Mouse (Mus musculus) thymus, adult 2 months (tissue): Measurements from ENCODE around the gene Plau. TPM values are rescaled to one million over a fixed set of nuclear protein-coding genes. Genes with fewer than 3 reads are reported as not detected.

ENCODE experiments used
- DNase-seq: peaks from one replicate; pipeline ENCODE4 v3.0.0; 2021
- H3K27ac ChIP-seq: fragments of 200-500 bp; 2 replicates; pipeline ENCODE4 v1.5.1; 2012; ENCODE audit warnings: low read length, control low read depth; ENCODE audit not compliant: control insufficient read depth, insufficient read depth
- H3K27me3 ChIP-seq: fragments of 200-500 bp; 2 replicates; pipeline ENCODE4 v1.6.1; 2012; ENCODE audit warnings: mild to moderate bottlenecking, low read length, moderate library complexity, mixed read lengths; ENCODE audit not compliant: control insufficient read depth, insufficient read depth
- H3K36me3 ChIP-seq: fragments of 200-500 bp; 2 replicates; pipeline ENCODE4 v1.6.1; 2012; ENCODE audit warnings: mild to moderate bottlenecking, low read length, moderate library complexity; ENCODE audit not compliant: control insufficient read depth, insufficient read depth
- H3K4me1 ChIP-seq: fragments of 200-500 bp; replicated peaks from 2 replicates; pipeline ENCODE4 v1.6.1; 2012; ENCODE audit warnings: low read length; ENCODE audit not compliant: control insufficient read depth, insufficient read depth
- H3K4me3 ChIP-seq: fragments of 200-500 bp; 2 replicates; pipeline ENCODE4 v1.5.1; 2012; ENCODE audit warnings: mild to moderate bottlenecking, low read length, control low read depth, moderate library complexity; ENCODE audit not compliant: control insufficient read depth, insufficient read depth
- CTCF ChIP-seq: fragments of 200-500 bp; IDR thresholded peaks from 2 replicates; pipeline ENCODE4 v1.5.1; 2012; ENCODE audit warnings: mild to moderate bottlenecking, control low read depth, low read length, moderate library complexity, borderline replicate concordance; ENCODE audit not compliant: control insufficient read depth, poor library complexity, insufficient read depth; ENCODE audit errors: extremely low read depth
- POLR2A ChIP-seq: fragments of 200-500 bp; IDR thresholded peaks from 2 replicates; pipeline ENCODE4 v1.6.1; 2012; ENCODE audit warnings: mild to moderate bottlenecking, low read length, control low read depth, moderate library complexity; ENCODE audit not compliant: control insufficient read depth, poor library complexity, insufficient read depth; ENCODE audit errors: extremely low read depth
- WGBS: fragments of 180-500 bp; shearing (Covaris S2); methylation state at CpG from one replicate; pipeline ENCODE4 v1.1.7; 2018; 5-methylcytosine and 5-hydroxymethylcytosine counted together
- polyA plus RNA-seq: library from polyadenylated mRNA; depleted of rRNA; stranded (reverse); fragments of >200 nt; gene quantifications from 2 replicates; pipeline ENCODE4 v1.2.3, GENCODE M21; 2012

The Plau gene
- polyA plus RNA-seq, 1 experiment: 5.6 TPM

- WGBS: 16% methylated on average over 12 of the region's 12 CpGs
- H3K4me1 ChIP-seq: peaks cover 4% of the 10 kb centered on the region
- H3K27ac ChIP-seq: no peak overlapping the region
- no peaks in the 10 kb centered on the region for H3K36me3 ChIP-seq
- no peak for TF ChIP-seq POLR2A
- no peak for TF ChIP-seq CTCF
- H3K4me3 ChIP-seq: no peak overlapping the region
- no peak for DNase-seq
- H3K27me3 ChIP-seq: no peaks in the 10 kb centered on the region
Observed at GRCm38 (mm10) chr14:20829523-20830366, 6.7 kb upstream of the Plau start.

GRCm38 (mm10) chr14:20831141-20831910 is 5.1 kb upstream of the Plau start:
- no peak overlapping the region for H3K4me3 ChIP-seq
- no peaks in the 10 kb centered on the region for H3K36me3 ChIP-seq
- peaks cover 8% of the 10 kb centered on the region for H3K4me1 ChIP-seq
- TF ChIP-seq POLR2A (no peak), CTCF (no peak)
- whole genome bisulfite sequencing: 97% methylated on average over 9 of the region's 9 CpGs
- H3K27ac ChIP-seq: no peak overlapping the region
- DNase-seq: no peak
- no peaks in the 10 kb centered on the region for H3K27me3 ChIP-seq

- no peaks in the 10 kb centered on the region; the same call in 1 of the 2 replicates for H3K27me3 ChIP-seq
- no peak overlapping the region for H3K27ac ChIP-seq
- DNase-seq: no peak
- TF ChIP-seq POLR2A (no peak), CTCF (no peak)
- H3K4me3 ChIP-seq: no peak overlapping the region
- H3K36me3 ChIP-seq: no peaks in the 10 kb centered on the region
- peaks cover 13% of the 10 kb centered on the region for H3K4me1 ChIP-seq
- WGBS: 89% methylated on average over 1 of the region's 1 CpGs
Observed at GRCm38 (mm10) chr14:20831915-20832314, 4.5 kb upstream of the Plau start.

GRCm38 (mm10) chr14:20833525-20833924 is 2.9 kb upstream of the Plau start:
- Histone ChIP-seq H3K4me1 (peaks cover 16% of the 10 kb centered on the region), H3K4me3 (no peak overlapping the region), H3K27ac (no peak overlapping the region), H3K27me3 (no peaks in the 10 kb centered on the region; the same call in 1 of the 2 replicates), H3K36me3 (no peaks in the 10 kb centered on the region)
- TF ChIP-seq POLR2A: no peak
- TF ChIP-seq CTCF: no peak
- DNase-seq: no peak
- WGBS: 86% methylated on average over 4 of the region's 4 CpGs

- Histone ChIP-seq H3K27me3 (no peaks in the 10 kb centered on the region; the same call in 1 of the 2 replicates), H3K4me1 (peaks cover 16% of the 10 kb centered on the region), H3K4me3 (no peak overlapping the region), H3K36me3 (no peaks in the 10 kb centered on the region), H3K27ac (no peak overlapping the region)
- TF ChIP-seq CTCF (no peak), POLR2A (no peak)
- DNase-seq: no peak
- WGBS: 65% methylated on average over 7 of the region's 7 CpGs
Observed at GRCm38 (mm10) chr14:20834136-20834535, 2.3 kb upstream of the Plau start.

- H3K4me1 ChIP-seq: peaks cover 12% of the 10 kb centered on the region
- no peak overlapping the region for H3K27ac ChIP-seq
- no peak for DNase-seq
- no peaks in the 10 kb centered on the region for H3K36me3 ChIP-seq
- H3K27me3 ChIP-seq: no peaks in the 10 kb centered on the region; the same call in 1 of the 2 replicates
- no peak for TF ChIP-seq CTCF
- TF ChIP-seq POLR2A: no peak
- WGBS: 13% methylated on average over 10 of the region's 10 CpGs
- peak overlapping the region; percentile 35 for H3K4me3 ChIP-seq
Observed at GRCm38 (mm10) chr14:20836905-20837376, 481 bp downstream of the Plau start.
